Mouse (Mus musculus): ENCODE data around the gene Alyref. TPM values are rescaled to one million over a fixed set of nuclear protein-coding genes. Genes with fewer than 3 reads are reported as not detected.

The Alyref gene
- polyA plus RNA-seq (2014; fragmentation: Nextera tagmentation; extraction: Ambion mirVana), result 237 and 252 TPM in 2 replicates

GRCm38 (mm10) chr11:120598283-120598989, at the start of gene Alyref, which contains the start of gene Anapc11:
Alyref (minus strand) TSS chr11:120598365.
Anapc11 (plus strand) TSS chr11:120598421.
- H3K4me2 ChIP-seq (replicated peaks), result peak within 1 kb of the TSS; percentile 88
- peak within 1 kb of the TSS; percentile 98 for H3K9ac ChIP-seq
- H3K27me3 ChIP-seq (ENCODE audit: control insufficient read depth, insufficient read depth, low read length), result no peaks in the 10 kb centered on the region
- peak within 1 kb of the TSS; percentile 96 for H3K4me3 ChIP-seq (replicated peaks; ENCODE audit: low read length)
- peaks cover 21% of the 10 kb centered on the region for H3K4me1 ChIP-seq (replicated peaks; ENCODE audit: control insufficient read depth, insufficient read depth, low read length)
- H3K27ac ChIP-seq, result peak within 1 kb of the TSS; percentile 91
- peak; percentile 97 for DNase-seq (ENCODE audit: low spot score)
- ATAC-seq (ENCODE audit: low FRiP score), result peak; percentile 98
- H3K36me3 ChIP-seq (replicated peaks; ENCODE audit: control insufficient read depth, insufficient read depth), result peaks cover 68% of the 10 kb centered on the region
- 1% methylated on average over 83 of the region's 88 CpGs for WGBS
- no peaks in the 10 kb centered on the region for H3K9me3 ChIP-seq (ENCODE audit: control insufficient read depth, low read length)

- ATAC-seq (ENCODE audit: low FRiP score) (no peak), DNase-seq (ENCODE audit: low spot score) (no peak)
- 83% methylated on average over 35 of the region's 35 CpGs for WGBS
- Histone ChIP-seq H3K4me2 (replicated peaks) (peak overlapping the region; percentile 48; the same call in 1 of the 2 replicates), H3K9me3 (ENCODE audit: control insufficient read depth, low read length) (no peaks in the 10 kb centered on the region), H3K36me3 (replicated peaks; ENCODE audit: control insufficient read depth, insufficient read depth) (no peaks in the 10 kb centered on the region), H3K9ac (peak overlapping the region; percentile 55; the same call in 1 of the 2 replicates), H3K4me1 (replicated peaks; ENCODE audit: control insufficient read depth, insufficient read depth, low read length) (peaks cover 18% of the 10 kb centered on the region; the same call in 1 of the 2 replicates), H3K27me3 (ENCODE audit: control insufficient read depth, insufficient read depth, low read length) (peaks cover 5% of the 10 kb centered on the region; the same call in 1 of the 2 replicates), H3K27ac (no peak overlapping the region), H3K4me3 (replicated peaks; ENCODE audit: low read length) (0 out of 2 replicates have a peak overlapping the region, but pooled peaks have one; percentile 6)
Measured at GRCm38 (mm10) chr11:120647047-120647830, 49.1 kb upstream of the Alyref start.

- Histone ChIP-seq H3K4me1 (replicated peaks; ENCODE audit: control insufficient read depth, insufficient read depth, low read length) (peaks cover 18% of the 10 kb centered on the region; the same call in 1 of the 2 replicates), H3K36me3 (replicated peaks; ENCODE audit: control insufficient read depth, insufficient read depth) (no peaks in the 10 kb centered on the region), H3K4me2 (replicated peaks) (peak within 1 kb of the TSS; percentile 78), H3K9ac (peak within 1 kb of the TSS; percentile 63), H3K4me3 (replicated peaks; ENCODE audit: low read length) (peak within 1 kb of the TSS; percentile 42), H3K9me3 (ENCODE audit: control insufficient read depth, low read length) (no peaks in the 10 kb centered on the region), H3K27ac (no peak within 1 kb of the TSS), H3K27me3 (ENCODE audit: control insufficient read depth, insufficient read depth, low read length) (peaks cover 5% of the 10 kb centered on the region; the same call in 1 of the 2 replicates)
- peak; percentile 92 for DNase-seq (ENCODE audit: low spot score)
- ATAC-seq (ENCODE audit: low FRiP score), result peak; percentile 99
- 0% methylated on average over 15 of the region's 15 CpGs for WGBS
Measured at GRCm38 (mm10) chr11:120643601-120643987, 45.4 kb upstream of the Alyref start, which contains the start of gene Pycr1. Pycr1 (minus strand) TSS chr11:120643769.

- peak overlapping the region; percentile 63 for H3K9ac ChIP-seq
- no peaks in the 10 kb centered on the region for H3K36me3 ChIP-seq (replicated peaks; ENCODE audit: control insufficient read depth, insufficient read depth)
- peak; percentile 29 for DNase-seq (ENCODE audit: low spot score)
- H3K4me1 ChIP-seq (replicated peaks; ENCODE audit: control insufficient read depth, insufficient read depth, low read length), result peaks cover 15% of the 10 kb centered on the region; the same call in 1 of the 2 replicates
- peak overlapping the region; percentile 78 for H3K4me2 ChIP-seq (replicated peaks)
- no peak overlapping the region for H3K27ac ChIP-seq
- peak overlapping the region; percentile 42 for H3K4me3 ChIP-seq (replicated peaks; ENCODE audit: low read length)
- ATAC-seq (ENCODE audit: low FRiP score), result peak; percentile 73
- no peaks in the 10 kb centered on the region for H3K9me3 ChIP-seq (ENCODE audit: control insufficient read depth, low read length)
- peaks cover 5% of the 10 kb centered on the region; the same call in 1 of the 2 replicates for H3K27me3 ChIP-seq (ENCODE audit: control insufficient read depth, insufficient read depth, low read length)
- 2% methylated on average over 18 of the region's 18 CpGs for WGBS
Measured at GRCm38 (mm10) chr11:120642939-120643600, 44.9 kb upstream of the Alyref start.

GRCm38 (mm10) chr11:120641869-120642268, 43.7 kb upstream of the Alyref start:
- Histone ChIP-seq H3K9me3 (ENCODE audit: control insufficient read depth, low read length) (no peaks in the 10 kb centered on the region), H3K4me2 (replicated peaks) (no peak overlapping the region), H3K9ac (no peak overlapping the region), H3K27me3 (ENCODE audit: control insufficient read depth, insufficient read depth, low read length) (peaks cover 5% of the 10 kb centered on the region; the same call in 1 of the 2 replicates), H3K4me3 (replicated peaks; ENCODE audit: low read length) (no peak overlapping the region), H3K36me3 (replicated peaks; ENCODE audit: control insufficient read depth, insufficient read depth) (no peaks in the 10 kb centered on the region), H3K4me1 (replicated peaks; ENCODE audit: control insufficient read depth, insufficient read depth, low read length) (peaks cover 11% of the 10 kb centered on the region; the same call in 1 of the 2 replicates), H3K27ac (no peak overlapping the region)
- 92% methylated on average over 8 of the region's 8 CpGs for WGBS
- DNase-seq (ENCODE audit: low spot score) (no peak), ATAC-seq (ENCODE audit: low FRiP score) (no peak)

- no peak for DNase-seq (ENCODE audit: low spot score)
- H3K4me1 ChIP-seq (replicated peaks; ENCODE audit: control insufficient read depth, insufficient read depth, low read length), result peaks cover 11% of the 10 kb centered on the region; the same call in 1 of the 2 replicates
- 0 out of 2 replicates have a peak, but pooled peaks cover 1% of the 10 kb centered on the region for H3K27me3 ChIP-seq (ENCODE audit: control insufficient read depth, insufficient read depth, low read length)
- no peaks in the 10 kb centered on the region for H3K36me3 ChIP-seq (replicated peaks; ENCODE audit: control insufficient read depth, insufficient read depth)
- ATAC-seq (ENCODE audit: low FRiP score), result no peak
- H3K27ac ChIP-seq, result no peak overlapping the region
- H3K4me2 ChIP-seq (replicated peaks), result no peak overlapping the region
- no peak overlapping the region for H3K4me3 ChIP-seq (replicated peaks; ENCODE audit: low read length)
- WGBS, result 64% methylated on average over 9 of the region's 9 CpGs
- no peaks in the 10 kb centered on the region for H3K9me3 ChIP-seq (ENCODE audit: control insufficient read depth, low read length)
- no peak overlapping the region for H3K9ac ChIP-seq
Measured at GRCm38 (mm10) chr11:120641255-120641654, 43.1 kb upstream of the Alyref start.

- ATAC-seq (ENCODE audit: low FRiP score) (no peak), DNase-seq (ENCODE audit: low spot score) (no peak)
- no peaks in the 10 kb centered on the region for H3K9me3 ChIP-seq (ENCODE audit: control insufficient read depth, low read length)
- no peak overlapping the region for H3K9ac ChIP-seq
- WGBS, result 82% methylated on average over 5 of the region's 5 CpGs
- no peak overlapping the region for H3K4me2 ChIP-seq (replicated peaks)
- no peaks in the 10 kb centered on the region for H3K27me3 ChIP-seq (ENCODE audit: control insufficient read depth, insufficient read depth, low read length)
- H3K27ac ChIP-seq, result no peak overlapping the region
- H3K36me3 ChIP-seq (replicated peaks; ENCODE audit: control insufficient read depth, insufficient read depth), result no peaks in the 10 kb centered on the region
- H3K4me3 ChIP-seq (replicated peaks; ENCODE audit: low read length), result no peak overlapping the region
- peaks cover 25% of the 10 kb centered on the region for H3K4me1 ChIP-seq (replicated peaks; ENCODE audit: control insufficient read depth, insufficient read depth, low read length)
Measured at GRCm38 (mm10) chr11:120634810-120635209, 36.6 kb upstream of the Alyref start.

GRCm38 (mm10) chr11:120633520-120634343, 35.6 kb upstream of the Alyref start, which contains the start of gene Mafg:
Mafg (minus strand) TSS chr11:120633600.
- Histone ChIP-seq H3K4me2 (replicated peaks) (peak within 1 kb of the TSS; percentile 94), H3K4me1 (replicated peaks; ENCODE audit: control insufficient read depth, insufficient read depth, low read length) (peaks cover 33% of the 10 kb centered on the region), H3K27me3 (ENCODE audit: control insufficient read depth, insufficient read depth, low read length) (no peaks in the 10 kb centered on the region), H3K9me3 (ENCODE audit: control insufficient read depth, low read length) (no peaks in the 10 kb centered on the region), H3K36me3 (replicated peaks; ENCODE audit: control insufficient read depth, insufficient read depth) (peaks cover 9% of the 10 kb centered on the region), H3K4me3 (replicated peaks; ENCODE audit: low read length) (peak within 1 kb of the TSS; percentile 89), H3K27ac (peak within 1 kb of the TSS; percentile 89), H3K9ac (peak within 1 kb of the TSS; percentile 90)
- 12% methylated on average over 56 of the region's 58 CpGs for WGBS
- DNase-seq (ENCODE audit: low spot score) (peak; percentile 96), ATAC-seq (ENCODE audit: low FRiP score) (peak; percentile 92)

All from hindbrain, embryonic 14.5 days (tissue).